8 mouse cellular contexts compared by ENCODE assay signal in genomic region chr5:149524242-149524858, GRCm38 (mm10). TPM values are rescaled to one million over a fixed set of nuclear protein-coding genes. Genes with fewer than 3 reads are reported as not detected.
A peak's percentile ranks its signal among the peaks of the same experiment; 100 is the strongest.
DNase-seq lines count a peak whose midpoint lies in the region; ATAC-seq and TF ChIP-seq lines count a peak whose summit lies in the region.

No protein-coding gene starts in this region.

- peaks cover 4% of the 10 kb centered on the region for H3K4me1 ChIP-seq in ES-Bruce4 (ENCODE audit: control insufficient read depth, insufficient read depth, low read length)
- H3K4me1 ChIP-seq in forebrain, embryonic 14.5 days (ENCODE audit: control insufficient read depth, insufficient read depth, low read length), result peaks cover 41% of the 10 kb centered on the region
- H3K4me1 ChIP-seq in neural tube, embryonic 15.5 days, result peaks cover 59% of the 10 kb centered on the region

- H3K9ac ChIP-seq in ES-Bruce4 (ENCODE audit: low read depth, poor library complexity, severe bottlenecking), result no peak overlapping the region
- peak overlapping the region; percentile 48; the same call in 1 of the 2 replicates for H3K9ac ChIP-seq in forebrain, embryonic 14.5 days (ENCODE audit: low read length)
- no peak overlapping the region; the same call in 1 of the 2 replicates for H3K9ac ChIP-seq in neural tube, embryonic 15.5 days (replicated peaks)

- TF ChIP-seq CTCF in ES-Bruce4 (IDR thresholded peaks at IDR 0.05; ENCODE audit: low read depth, low read length), result peak; percentile 68

- intact Hi-C loops in heart, postnatal 10 days (cut with DNase I), result loop anchor here (1.0 to 10.0 kb wide), 6 partner anchors 70 to 712 kb away; partner anchors contain the start of genes Hmgb1 and Uspl1

- no peaks in the 10 kb centered on the region for H3K36me3 ChIP-seq in ES-Bruce4 (ENCODE audit: control insufficient read depth, insufficient read depth, low read length, poor library complexity, severe bottlenecking)
- no peaks in the 10 kb centered on the region for H3K36me3 ChIP-seq in forebrain, embryonic 14.5 days (ENCODE audit: control insufficient read depth, insufficient read depth, low read length)
- H3K36me3 ChIP-seq in neural tube, embryonic 15.5 days, result no peaks in the 10 kb centered on the region

- ATAC-seq in cerebellum, adult (ENCODE audit: insufficient number of reproducible peaks, low FRiP score, low TSS enrichment), result peak; percentile 78
- ATAC-seq in forebrain, embryonic 14.5 days, result peak; percentile 71
- ATAC-seq in neural tube, embryonic 15.5 days (ENCODE audit: low FRiP score), result peak; percentile 84

- DNase-seq in forebrain, embryonic 14.5 days (ENCODE audit: low spot score), result peak; percentile 97
- DNase-seq in heart, postnatal 10 days, result peak; percentile 90 to 92
- DNase-seq in kidney, postnatal 4 days, result peak; percentile 81 to 84
- peak; percentile 71 to 77 for DNase-seq in lung, adult 18-20 months
- peak; percentile 54 for DNase-seq in testis, postnatal 14 days (ENCODE audit: low spot score)

- TF ChIP-seq EP300 in ES-Bruce4 (IDR thresholded peaks at IDR 0.05; ENCODE audit: insufficient read depth, low read depth, low read length), result no peak

- H3K4me3 ChIP-seq in ES-Bruce4 (ENCODE audit: low read depth, low read length), result peak overlapping the region; percentile 27
- no peak overlapping the region for H3K4me3 ChIP-seq in forebrain, embryonic 14.5 days (ENCODE audit: low read depth, low read length)
- H3K4me3 ChIP-seq in neural tube, embryonic 15.5 days (replicated peaks), result no peak overlapping the region

- 7% methylated on average over 16 of the region's 16 CpGs for WGBS in forebrain, embryonic 14.5 days
- WGBS in neural tube, embryonic 15.5 days, result 10% methylated on average over 16 of the region's 16 CpGs

- no peak overlapping the region for H3K27ac ChIP-seq in ES-Bruce4 (ENCODE audit: insufficient read depth, low read length)
- peak overlapping the region; percentile 92 for H3K27ac ChIP-seq in forebrain, embryonic 14.5 days (ENCODE audit: low read depth, low read length)
- peak overlapping the region; percentile 90 for H3K27ac ChIP-seq in neural tube, embryonic 15.5 days (replicated peaks)

- TF ChIP-seq POLR2A in ES-Bruce4 (IDR thresholded peaks at IDR 0.05; ENCODE audit: insufficient read depth, low read length), result no peak

- H3K4me2 ChIP-seq in forebrain, embryonic 14.5 days (ENCODE audit: low read length), result peak overlapping the region; percentile 37
- H3K4me2 ChIP-seq in neural tube, embryonic 15.5 days, result peak overlapping the region; percentile 42

- H3K27me3 ChIP-seq in ES-Bruce4 (ENCODE audit: control insufficient read depth, insufficient read depth, low read length, poor library complexity, severe bottlenecking), result no peaks in the 10 kb centered on the region
- no peaks in the 10 kb centered on the region for H3K27me3 ChIP-seq in forebrain, embryonic 14.5 days (replicated peaks; ENCODE audit: control insufficient read depth, insufficient read depth, low read length)
- H3K27me3 ChIP-seq in neural tube, embryonic 15.5 days (replicated peaks), result no peaks in the 10 kb centered on the region

- H3K9me3 ChIP-seq in ES-Bruce4 (replicated peaks; ENCODE audit: control insufficient read depth, insufficient read depth, low read length, poor library complexity, severe bottlenecking), result no peaks in the 10 kb centered on the region
- H3K9me3 ChIP-seq in forebrain, embryonic 14.5 days (replicated peaks; ENCODE audit: control insufficient read depth, low read length), result no peaks in the 10 kb centered on the region
- no peaks in the 10 kb centered on the region for H3K9me3 ChIP-seq in neural tube, embryonic 15.5 days (replicated peaks)

RNA-seq across cellular contexts. Expression of gene Wdr95, which starts 4.1 kb away (rescaled TPM):
- polyA plus RNA-seq in ES-Bruce4 (2011; ENCODE audit: insufficient read depth, insufficient read length, low read depth, missing spikeins), result 0.59 TPM in 1 of 2 replicates, not detected in the other
- polyA plus RNA-seq in forebrain, embryonic 14.5 days (2014; fragmentation: Nextera tagmentation; extraction: Ambion mirVana), result 0.69 and 1.2 TPM in 2 replicates
- total RNA-seq in heart, postnatal 10 days (2021), result not detected
- polyA plus RNA-seq in neural tube, embryonic 15.5 days (2015; fragmentation: Nextera tagmentation; extraction: Ambion mirVana), result 0.12 and 0.36 TPM in 2 replicates
